Mouse (Mus musculus) cortical plate, adult 2 months (tissue): ENCODE data around the gene Crip2. TPM values are rescaled to one million over a fixed set of nuclear protein-coding genes. Genes with fewer than 3 reads are reported as not detected.

Experiments used
- H3K27ac ChIP-seq: fragments of 200-500 bp; 2 replicates; pipeline ENCODE4 v1.5.1; 2012; ENCODE audit warnings: low read length, control low read depth, inconsistent platforms; ENCODE audit not compliant: insufficient read depth
- H3K4me1 ChIP-seq: fragments of 200-500 bp; 2 replicates; pipeline ENCODE4 v1.6.1; 2011; ENCODE audit warnings: low read length; ENCODE audit not compliant: control insufficient read depth, insufficient read depth
- H3K4me3 ChIP-seq: fragments of 200-500 bp; 2 replicates; pipeline ENCODE4 v1.5.1; 2011; ENCODE audit warnings: mild to moderate bottlenecking, low read length, control low read depth; ENCODE audit not compliant: insufficient read depth
- CTCF ChIP-seq: fragments of 200-500 bp; IDR thresholded peaks from 2 replicates; pipeline ENCODE4 v1.5.1; 2011; ENCODE audit warnings: mild to moderate bottlenecking, control low read depth, low read length; ENCODE audit not compliant: insufficient read depth; ENCODE audit errors: extremely low read depth
- POLR2A ChIP-seq: fragments of 200-500 bp; IDR thresholded peaks from 2 replicates; pipeline ENCODE4 v1.6.1; 2011; ENCODE audit warnings: mild to moderate bottlenecking, low read length, control low read depth; ENCODE audit not compliant: insufficient read depth; ENCODE audit errors: extremely low read depth
- polyA plus RNA-seq: library from polyadenylated mRNA; depleted of rRNA; stranded (reverse); fragments of >200 nt; gene quantifications from 2 replicates; pipeline ENCODE4 v1.2.3, GENCODE M21; 2012

Crip2 gene
- polyA plus RNA-seq, 1 experiment = 281 TPM

GRCm38 (mm10) chr12:113146112-113147057 is 6.3 kb downstream of the Crip2 start, which contains the start of gene Crip1:
Gene Crip1 (plus strand): TSS chr12:113146316.
- H3K4me1 ChIP-seq = peaks cover 1% of the 10 kb centered on the region; the same call in 1 of the 2 replicates
- no peak; the same call in 1 of the 2 replicates for TF ChIP-seq POLR2A
- TF ChIP-seq CTCF = peak; percentile 77
- 0 out of 2 replicates have a peak within 1 kb of the TSS, but pooled peaks have one; percentile 4 for H3K4me3 ChIP-seq
- peak within 1 kb of the TSS; percentile 25; the same call in 1 of the 2 replicates for H3K27ac ChIP-seq

- Histone ChIP-seq H3K4me3 (no peak overlapping the region), H3K27ac (no peak overlapping the region), H3K4me1 (peaks cover 1% of the 10 kb centered on the region; the same call in 1 of the 2 replicates)
- TF ChIP-seq CTCF (no peak), POLR2A (no peak)
These were observed 7.4 kb downstream of the Crip2 start for GRCm38 (mm10) chr12:113147481-113147880.

GRCm38 (mm10) chr12:113148381-113149035 is 8.5 kb downstream of the Crip2 start:
- no peak for TF ChIP-seq POLR2A
- no peak for TF ChIP-seq CTCF
- no peak overlapping the region for H3K4me3 ChIP-seq
- H3K27ac ChIP-seq = no peak overlapping the region
- peaks cover 1% of the 10 kb centered on the region; the same call in 1 of the 2 replicates for H3K4me1 ChIP-seq

GRCm38 (mm10) chr12:113149341-113149740 is 9.3 kb downstream of the Crip2 start:
- H3K4me3 ChIP-seq = no peak overlapping the region
- H3K27ac ChIP-seq = no peak overlapping the region
- H3K4me1 ChIP-seq = peaks cover 1% of the 10 kb centered on the region; the same call in 1 of the 2 replicates
- TF ChIP-seq POLR2A (no peak), CTCF (no peak)

GRCm38 (mm10) chr12:113149896-113150295 is 9.9 kb downstream of the Crip2 start:
- no peak for TF ChIP-seq CTCF
- TF ChIP-seq POLR2A = no peak

DNA sequence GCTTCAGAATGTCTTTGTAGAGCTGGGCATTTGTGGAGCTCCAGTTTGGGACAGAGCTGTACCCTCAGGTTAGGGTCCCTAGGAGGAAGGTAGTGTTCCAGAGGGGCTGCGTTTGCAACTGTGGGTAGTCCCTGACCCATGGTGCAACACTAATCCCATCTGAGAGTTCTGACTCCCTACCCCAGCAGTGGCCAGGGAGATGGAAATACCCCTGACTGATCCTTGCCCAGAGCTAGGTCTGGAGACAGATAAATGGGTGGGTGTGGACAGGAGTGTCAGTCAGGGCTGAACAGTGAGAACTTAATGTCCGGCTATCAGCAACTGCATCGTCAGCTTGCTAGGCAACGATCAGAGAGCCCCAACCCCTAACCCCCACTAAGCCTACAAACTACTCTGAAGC is 10.6 kb downstream of the Crip2 start:
- no peak for TF ChIP-seq CTCF
- TF ChIP-seq POLR2A = no peak

More at GRCm38 (mm10) chr12:113149896-113150295, 9.9 kb downstream of the Crip2 start:
- Histone ChIP-seq H3K27ac (no peak overlapping the region), H3K4me1 (peaks cover 1% of the 10 kb centered on the region; the same call in 1 of the 2 replicates), H3K4me3 (no peak overlapping the region)

DNA sequence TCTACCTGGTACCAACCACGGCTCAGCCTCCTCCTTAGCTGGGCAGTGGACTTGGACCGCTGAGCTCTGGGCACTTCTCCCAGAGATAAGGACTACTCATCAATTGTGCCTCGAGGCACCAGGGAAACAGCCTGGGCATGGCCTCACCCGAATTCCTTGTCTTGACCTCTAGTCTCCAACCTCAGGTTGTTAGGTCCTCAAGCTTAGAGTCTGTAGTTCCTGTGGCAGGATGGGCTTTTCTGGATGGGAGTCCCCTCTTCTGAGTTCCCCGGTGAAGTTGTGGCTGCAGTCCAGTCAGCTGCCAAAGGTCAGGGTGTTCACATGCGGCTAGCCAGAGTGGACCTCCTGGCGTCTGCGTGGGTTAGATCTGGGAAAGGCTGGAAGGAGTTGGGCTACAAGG is 11.0 kb downstream of the Crip2 start:
- peaks cover 1% of the 10 kb centered on the region; the same call in 1 of the 2 replicates for H3K4me1 ChIP-seq
- TF ChIP-seq CTCF = no peak
- TF ChIP-seq POLR2A = no peak
- no peak overlapping the region for H3K27ac ChIP-seq
- no peak overlapping the region for H3K4me3 ChIP-seq

More for the DNA sequence above, 10.6 kb downstream of the Crip2 start:
- no peak overlapping the region for H3K4me3 ChIP-seq
- peaks cover 1% of the 10 kb centered on the region; the same call in 1 of the 2 replicates for H3K4me1 ChIP-seq
- H3K27ac ChIP-seq = no peak overlapping the region

DNA sequence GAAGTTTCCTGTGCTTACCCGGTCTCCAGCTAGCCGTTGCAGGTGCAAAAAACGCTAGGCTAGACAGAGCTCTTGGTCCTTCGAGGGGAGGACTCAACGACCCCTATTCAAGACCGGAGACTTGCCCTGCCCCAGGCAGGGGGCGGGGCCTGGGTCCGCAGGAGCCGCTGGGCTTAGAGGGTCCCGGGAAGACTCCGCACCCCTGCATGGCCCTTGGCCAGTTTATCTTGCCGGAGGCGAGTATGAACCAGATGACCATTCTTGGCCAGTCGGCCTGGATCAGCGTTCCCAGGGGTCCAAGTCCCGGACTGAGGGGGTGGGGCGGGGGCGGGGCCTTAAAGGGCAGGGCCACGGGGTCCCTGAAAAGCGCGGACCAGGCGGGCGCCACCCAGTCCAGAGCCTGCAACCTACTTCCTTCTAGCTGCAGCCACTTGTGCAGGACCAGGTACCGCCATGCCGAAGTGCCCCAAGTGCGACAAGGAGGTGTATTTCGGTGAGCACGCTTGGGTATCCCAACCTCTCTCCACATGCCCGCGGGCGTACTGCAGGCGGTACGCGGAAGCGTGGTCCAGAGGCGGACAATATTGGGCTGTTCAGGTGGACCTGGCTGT is 11.7 kb downstream of the Crip2 start:
- no peak for TF ChIP-seq CTCF
- TF ChIP-seq POLR2A = no peak
- peak overlapping the region; percentile 38 for H3K4me3 ChIP-seq

DNA sequence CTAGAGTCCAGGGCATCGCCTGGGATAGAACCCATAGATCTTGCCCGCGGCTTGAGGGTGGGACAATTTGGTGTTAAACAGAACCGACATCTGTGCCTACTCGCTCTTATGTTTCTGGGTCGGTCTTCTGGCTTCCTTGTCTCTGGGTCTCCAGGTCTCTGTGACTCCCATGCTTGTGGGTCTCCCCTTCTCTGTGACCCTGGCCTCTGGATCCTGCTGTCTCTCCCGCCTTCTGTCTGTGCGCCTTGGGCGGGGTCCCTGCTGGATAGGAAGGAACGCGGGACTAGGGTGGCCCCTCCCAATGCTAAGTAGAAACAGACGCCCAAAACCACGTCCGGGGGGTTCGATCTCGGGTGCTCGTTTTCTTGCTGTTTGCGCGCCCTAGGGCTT is 12.2 kb downstream of the Crip2 start:
- peak overlapping the region; percentile 38 for H3K4me3 ChIP-seq
- no peaks in the 10 kb centered on the region for H3K4me1 ChIP-seq
- no peak overlapping the region for H3K27ac ChIP-seq
- TF ChIP-seq CTCF = no peak
- TF ChIP-seq POLR2A = no peak

More for the DNA sequence above, 11.7 kb downstream of the Crip2 start:
- peaks cover 1% of the 10 kb centered on the region; the same call in 1 of the 2 replicates for H3K4me1 ChIP-seq
- no peak overlapping the region for H3K27ac ChIP-seq
